Mouse (Mus musculus) gastrocnemius, postnatal 4 days (tissue): ENCODE data around the gene Ecm1. TPM values are rescaled to one million over a fixed set of nuclear protein-coding genes. Genes with fewer than 3 reads are reported as not detected.
A peak's percentile ranks its signal among the peaks of the same experiment; 100 is the strongest.

Source experiments
- DNase-seq, 2 experiments: peaks; one replicate each; pipeline ENCODE4 v3.0.0; 2021 to 2022; ENCODE audit warnings: low spot score in 2 of 2, mixed read lengths in 2 of 2
- long read RNA-seq, 2 experiments: library from polyadenylated mRNA; stranded (forward); transcript quantifications; one replicate each; pipeline ENCODE4 v2.0.0; 2021
- total RNA-seq, 2 experiments: library from RNA; stranded (reverse); gene quantifications; 2 replicates each; pipeline ENCODE4 v1.2.3; 2021

Ecm1 gene
- 10 to 100 TPM; 32.4 to 35.5 TPM for total RNA-seq
- long read RNA-seq, experiment 1, transcript Ecm1-202 (11 exons, 1,900 nt), result major isoform, 31 of 62 reads
- long read RNA-seq, experiment 1, transcript Ecm1-201 (11 exons, 1,894 nt), result minor isoform, 12 of 62 reads
- long read RNA-seq, experiment 1, partial matches to known transcripts, result 8 of 62 reads
- long read RNA-seq, experiment 1, other reads (novel, unspliced or antisense), result 11 of 62 reads
- long read RNA-seq, experiment 2, transcript Ecm1-202 (11 exons, 1,900 nt), result major isoform, 22 of 55 reads
- long read RNA-seq, experiment 2, partial matches to known transcripts, result 8 of 55 reads
- long read RNA-seq, experiment 2, other reads (novel, unspliced or antisense), result 21 of 55 reads

- DNase-seq, result no peak
Measured at GRCm38 (mm10) chr3:95739353-95740104, at the start of gene Ecm1. Gene Ecm1 (minus strand): TSS chr3:95739569.

DNA sequence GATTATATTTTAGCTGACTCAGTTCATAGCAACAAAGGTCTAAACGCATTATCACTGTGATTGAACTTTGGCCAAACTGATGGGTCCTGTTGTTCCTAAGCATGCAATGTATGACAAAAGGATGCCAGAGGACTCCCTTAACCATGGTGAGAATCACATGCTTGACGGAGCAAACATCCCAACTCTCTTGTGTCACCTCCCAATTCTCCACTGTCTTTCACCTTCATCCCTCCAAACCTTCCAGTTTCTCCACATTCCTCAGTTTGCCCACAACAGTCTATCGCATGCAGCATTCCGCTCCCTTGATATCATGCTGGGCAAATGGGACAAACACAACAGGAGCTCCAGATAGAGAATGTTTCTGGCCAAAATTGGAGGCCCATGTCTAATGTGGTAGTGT, 46.1 kb upstream of the Ecm1 start:
- DNase-seq, result no peak

GRCm38 (mm10) chr3:95771985-95772384, 32.6 kb upstream of the Ecm1 start:
- no peak for DNase-seq

DNA sequence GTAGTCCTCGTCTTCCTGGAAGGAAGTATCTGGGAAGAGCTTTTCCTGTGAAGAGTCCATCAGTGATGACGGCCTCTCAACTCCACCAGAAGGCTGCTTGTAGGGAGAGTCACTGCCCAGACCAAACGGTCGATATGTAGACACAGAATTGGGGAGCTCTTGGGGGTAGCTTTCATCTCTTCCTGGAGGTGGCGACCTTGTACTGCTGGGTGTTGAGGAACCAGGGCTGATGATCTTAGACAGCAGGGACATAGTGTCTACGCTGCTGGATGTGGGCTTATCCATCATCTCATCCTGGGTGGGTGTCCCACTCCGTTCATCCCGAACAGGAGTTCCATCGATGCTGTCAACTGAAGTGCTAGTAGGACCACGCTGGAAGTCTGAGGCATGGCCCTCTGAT, 26.2 kb upstream of the Ecm1 start:
- no peak for DNase-seq

GRCm38 (mm10) chr3:95763811-95764210, 24.4 kb upstream of the Ecm1 start:
- no peak for DNase-seq

GRCm38 (mm10) chr3:95762961-95763360, 23.6 kb upstream of the Ecm1 start:
- no peak for DNase-seq

DNA sequence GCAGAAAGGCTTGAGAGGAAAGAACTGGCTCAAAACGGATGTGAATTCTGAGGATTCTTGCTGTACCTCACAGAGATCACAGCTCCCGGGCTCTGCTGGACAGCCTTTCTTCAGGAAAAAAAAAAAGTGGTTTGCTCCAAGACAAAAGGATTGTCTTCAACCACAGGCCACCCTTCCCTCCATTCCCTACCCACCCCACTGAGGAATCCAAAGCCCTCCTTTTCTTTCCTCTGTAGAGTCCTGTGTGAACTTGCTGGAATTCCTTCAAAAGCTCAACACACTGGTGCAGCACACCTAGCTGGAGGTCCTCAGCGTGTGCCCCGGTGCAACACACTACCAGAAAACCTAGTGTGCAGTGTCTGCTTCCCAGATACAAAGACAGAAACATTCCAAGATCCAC, 22.4 kb upstream of the Ecm1 start:
- no peak for DNase-seq

DNA sequence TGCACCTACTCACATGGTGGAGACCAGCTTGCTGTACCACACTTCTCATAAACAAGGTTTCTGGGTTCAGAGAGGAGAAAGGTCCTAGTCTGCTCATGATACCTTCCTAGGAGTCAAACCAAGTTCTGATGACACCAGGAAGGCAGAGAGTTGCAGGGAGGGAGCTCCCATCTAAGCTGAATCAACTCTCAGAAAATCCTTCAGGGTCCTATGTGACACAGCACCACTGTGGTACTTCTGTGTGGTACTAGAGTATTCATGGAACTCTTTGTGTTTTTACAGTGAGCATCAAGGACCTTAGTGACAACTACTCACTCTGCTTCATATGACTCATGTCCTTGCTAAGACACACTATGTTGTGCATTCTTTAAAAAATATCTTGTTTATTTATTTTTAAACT, 21.3 kb upstream of the Ecm1 start:
- DNase-seq, result no peak

DNA sequence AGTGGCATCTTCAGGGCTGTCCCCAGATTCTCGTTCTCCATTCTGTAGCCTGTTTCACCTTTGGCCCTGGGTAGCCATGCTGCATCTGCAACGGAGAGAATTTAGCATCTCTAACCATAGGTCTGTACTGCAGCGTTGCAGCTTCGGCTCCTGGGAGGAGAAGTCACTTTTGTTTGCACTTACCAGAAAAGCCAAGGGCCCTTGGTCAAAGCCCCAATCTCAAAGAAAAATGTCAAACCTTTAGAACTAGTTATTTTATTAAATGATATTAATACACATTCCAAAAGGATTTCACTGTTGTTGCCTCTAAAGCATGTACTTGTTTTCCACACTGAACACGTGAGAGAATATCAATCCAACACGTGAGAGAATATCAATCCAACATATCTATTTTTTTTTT, 20.7 kb upstream of the Ecm1 start, which contains the start of gene Tars2:
Gene Tars2 (minus strand): TSS at position 101 of the 400 bp plus-strand sequence.
- no peak for DNase-seq

- no peak for DNase-seq
Measured at GRCm38 (mm10) chr3:95758467-95759218, 19.3 kb upstream of the Ecm1 start.

GRCm38 (mm10) chr3:95756808-95757207, 17.4 kb upstream of the Ecm1 start:
- no peak for DNase-seq

GRCm38 (mm10) chr3:95754345-95755206, 15.2 kb upstream of the Ecm1 start:
- DNase-seq, result peak; percentile 80 to 91

- DNase-seq, result no peak
Measured at GRCm38 (mm10) chr3:95752935-95753334, 13.6 kb upstream of the Ecm1 start.

GRCm38 (mm10) chr3:95740406-95740805, 1.0 kb upstream of the Ecm1 start:
- no peak for DNase-seq

DNA sequence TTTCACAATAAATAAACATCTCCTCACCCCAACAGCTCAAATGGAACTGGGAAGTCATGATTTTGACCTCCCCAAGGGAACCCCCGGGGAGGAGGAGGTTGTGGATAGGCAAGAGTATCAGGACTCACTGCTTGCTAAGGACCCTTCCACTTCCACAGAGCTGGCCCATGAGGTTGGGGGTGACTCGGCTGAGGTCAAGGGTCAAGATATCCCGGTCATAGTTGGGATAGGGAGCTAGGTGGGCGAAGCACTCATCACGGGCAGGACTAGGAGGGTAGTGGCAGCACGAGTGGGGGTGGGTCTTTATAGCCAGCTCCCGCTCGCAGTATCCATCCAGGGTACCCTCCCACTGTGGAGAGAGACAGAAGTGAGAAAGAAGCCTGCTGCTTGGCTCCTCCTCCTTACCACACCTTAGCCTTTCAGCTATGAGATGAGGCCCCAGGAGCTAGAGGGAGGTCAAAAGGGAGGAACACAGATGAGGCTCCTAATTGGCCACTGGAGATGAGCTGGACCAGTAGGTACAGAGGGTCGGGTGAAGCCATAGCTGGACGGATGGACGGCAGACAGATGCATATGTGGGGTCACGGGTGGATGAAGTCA, 4.2 kb downstream of the Ecm1 start:
- no peak for DNase-seq

DNA sequence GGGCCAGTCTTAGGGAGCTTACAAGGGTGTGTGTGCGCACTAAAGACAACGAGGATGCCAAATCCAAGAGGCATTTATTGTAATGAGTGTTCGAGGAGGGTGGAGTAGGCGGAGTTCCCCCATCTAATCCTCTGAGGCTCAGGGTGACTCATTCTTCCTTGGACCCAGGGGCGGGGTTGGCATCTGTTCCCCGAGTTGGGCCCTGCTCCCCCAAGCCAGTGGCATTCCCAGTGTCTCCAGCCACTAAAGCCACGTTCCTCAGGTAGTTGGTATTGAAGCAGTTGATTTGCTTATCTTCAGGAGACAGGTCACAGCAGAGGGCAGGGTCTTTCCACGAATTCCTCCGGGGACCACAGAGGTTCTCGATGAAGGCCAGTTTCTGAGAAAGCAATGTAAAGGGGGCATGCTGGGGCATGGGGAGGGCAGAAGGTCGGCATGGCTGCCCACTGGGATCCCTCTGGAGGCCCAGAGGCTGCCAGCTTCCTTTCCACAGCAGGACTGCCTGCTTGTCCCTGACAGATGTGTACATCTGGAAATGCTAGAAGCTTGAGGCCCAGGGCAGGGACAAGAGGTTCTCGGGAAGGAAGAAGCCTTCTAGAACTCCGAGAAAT, 5.2 kb downstream of the Ecm1 start:
- no peak for DNase-seq

DNA sequence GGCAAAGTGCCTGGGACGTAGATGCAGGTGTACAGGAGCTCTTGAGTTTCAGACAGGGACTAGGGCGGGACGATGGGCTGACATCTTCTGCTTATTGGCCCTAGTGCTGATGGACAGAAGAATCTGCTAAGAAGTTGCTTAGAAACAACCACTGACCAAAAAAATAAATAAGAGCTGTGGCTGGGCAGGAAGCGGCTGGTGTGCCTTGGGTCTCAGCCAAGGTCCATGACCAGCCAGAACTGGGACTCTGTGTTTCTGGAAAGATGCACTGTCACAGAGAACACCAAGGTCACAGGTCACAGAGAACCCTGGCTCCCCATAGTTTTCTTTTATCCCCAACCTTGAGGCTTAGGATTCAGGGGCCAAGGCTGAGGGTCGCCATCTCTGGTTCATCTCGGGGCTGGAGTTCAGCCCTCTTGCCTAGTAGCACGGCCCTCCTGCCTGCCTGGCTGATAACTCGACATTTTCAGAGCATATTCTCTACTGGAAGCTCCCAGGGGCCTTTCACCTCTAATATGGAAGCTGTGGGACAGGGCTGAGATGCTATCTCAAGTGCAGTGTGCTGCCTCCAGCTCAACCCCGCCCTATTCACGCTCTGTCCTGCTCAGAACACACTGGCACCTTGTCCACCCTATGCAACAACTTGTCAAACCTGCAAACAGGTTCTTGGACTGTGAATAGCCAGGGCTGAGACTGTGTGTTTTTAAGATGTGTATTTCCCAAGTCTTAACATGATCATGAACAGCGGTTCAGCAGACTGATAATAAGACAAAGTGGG, 6.4 kb downstream of the Ecm1 start:
- DNase-seq, result no peak

GRCm38 (mm10) chr3:95732297-95732696, 7.1 kb downstream of the Ecm1 start:
- no peak for DNase-seq

DNA sequence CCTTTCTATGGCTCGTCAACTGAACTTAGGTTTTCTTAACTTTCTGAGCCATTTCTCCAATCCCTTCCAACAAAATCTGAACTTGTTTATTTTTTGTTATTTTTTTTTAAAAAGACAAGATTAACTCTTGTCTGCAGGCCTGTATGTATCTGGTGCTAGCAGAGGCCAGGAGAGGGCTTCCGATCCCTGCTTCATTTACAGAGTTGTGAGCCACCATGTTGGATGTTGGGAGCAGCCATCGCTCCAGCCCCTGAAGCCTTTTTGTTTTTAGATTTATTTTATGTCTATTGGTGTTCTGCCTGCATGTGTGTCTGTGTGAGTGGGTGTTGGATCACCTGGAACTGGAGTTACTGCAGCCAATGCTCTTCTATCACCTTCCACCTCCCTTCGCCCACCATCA, 7.6 kb downstream of the Ecm1 start:
- no peak for DNase-seq
